Comparison of ENCODE assay signal across 10 mouse cellular contexts in the genomic region with DNA sequence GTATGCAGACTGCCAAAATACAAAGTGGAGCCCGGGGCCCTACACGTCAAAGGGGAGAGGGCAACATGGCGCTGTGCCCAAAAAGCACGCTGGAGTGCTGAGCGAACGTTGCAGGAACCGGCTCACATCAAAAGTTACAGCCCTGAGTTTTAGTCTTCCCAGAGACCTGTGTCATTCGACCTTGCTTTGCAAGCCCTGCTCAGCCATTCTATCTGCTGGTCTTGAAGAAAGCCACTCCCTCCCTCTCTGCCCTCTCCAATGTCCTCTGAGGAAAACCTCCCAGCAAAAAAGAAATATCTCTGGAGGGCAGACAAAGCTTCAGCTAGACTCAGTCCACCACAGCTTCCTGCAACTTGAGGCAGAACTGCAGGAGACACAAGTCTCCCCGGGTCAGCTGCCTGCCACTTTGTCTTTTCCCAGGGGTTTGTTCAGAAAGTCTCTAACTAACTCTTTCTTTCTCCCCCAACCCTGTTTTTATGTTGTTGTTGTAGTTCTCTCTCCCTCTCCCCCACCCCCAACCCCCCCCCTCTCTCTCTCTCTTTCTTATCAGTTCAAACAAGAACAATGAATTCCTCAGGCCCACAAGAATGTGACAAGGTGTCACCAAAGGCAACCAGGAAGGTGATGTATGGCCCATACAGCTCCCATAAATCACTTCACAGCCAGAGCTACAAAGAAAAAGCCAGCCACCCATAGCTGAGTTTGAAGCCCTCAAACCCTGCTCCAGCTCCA. TPM values are rescaled to one million over a fixed set of nuclear protein-coding genes. Genes with fewer than 3 reads are reported as not detected.
A peak's percentile ranks its signal among the peaks of the same experiment; 100 is the strongest.
DNase-seq lines count a peak whose midpoint lies in the region; ATAC-seq lines count a peak whose summit lies in the region.
"Had no signal": no experiment of that assay in that cellular context is flagged by ENCODE, and none has a peak within 500 bp of the region (broad histone marks: within the 10 kb centered on the region; RNA-seq: fewer than 3 reads in every experiment).

No protein-coding gene starts in this region.

- H3K9ac ChIP-seq in forebrain, embryonic 12.5 days, result no peak overlapping the region
- H3K9ac ChIP-seq in forebrain, embryonic 11.5 days (ENCODE audit: low read length), result no peak overlapping the region
- H3K9ac ChIP-seq in liver, embryonic 13.5 days, result no peak overlapping the region
- H3K9ac ChIP-seq in liver, embryonic 12.5 days, result no peak overlapping the region
- H3K9ac ChIP-seq in embryonic facial prominence, embryonic 12.5 days, result no peak overlapping the region
- no peak overlapping the region for H3K9ac ChIP-seq in stomach, embryonic 14.5 days (replicated peaks; ENCODE audit: low read depth, low read length)
- H3K9ac ChIP-seq: liver, embryonic 15.5 days had no signal

- H3K9me3 ChIP-seq in forebrain, embryonic 12.5 days, result no peaks in the 10 kb centered on the region
- H3K9me3 ChIP-seq in forebrain, embryonic 11.5 days (ENCODE audit: control insufficient read depth, low read length), result no peaks in the 10 kb centered on the region
- no peaks in the 10 kb centered on the region for H3K9me3 ChIP-seq in liver, embryonic 13.5 days (replicated peaks)
- no peaks in the 10 kb centered on the region for H3K9me3 ChIP-seq in liver, embryonic 12.5 days (replicated peaks)
- H3K9me3 ChIP-seq in embryonic facial prominence, embryonic 12.5 days, result no peaks in the 10 kb centered on the region
- H3K9me3 ChIP-seq in stomach, embryonic 14.5 days (ENCODE audit: control insufficient read depth, low read depth, low read length), result no peaks in the 10 kb centered on the region
- H3K9me3 ChIP-seq: liver, embryonic 15.5 days had no signal

- no peak for DNase-seq in forebrain, embryonic 11.5 days (ENCODE audit: low spot score)
- DNase-seq in liver, embryonic 13.5 days, result no peak
- no peak for DNase-seq in right cerebral cortex, postnatal 4 days
- no peak for DNase-seq in left cerebral cortex, adult 11 months (ENCODE audit: low spot score)
- DNase-seq: cerebellum, adult 8-10 months had no signal

- no peak overlapping the region for H3K4me3 ChIP-seq in forebrain, embryonic 12.5 days (replicated peaks)
- H3K4me3 ChIP-seq in forebrain, embryonic 11.5 days (ENCODE audit: low read depth, low read length), result no peak overlapping the region
- no peak overlapping the region for H3K4me3 ChIP-seq in liver, embryonic 13.5 days (replicated peaks)
- no peak overlapping the region for H3K4me3 ChIP-seq in liver, embryonic 12.5 days
- H3K4me3 ChIP-seq in embryonic facial prominence, embryonic 12.5 days, result no peak overlapping the region
- no peak overlapping the region for H3K4me3 ChIP-seq in stomach, embryonic 14.5 days (ENCODE audit: low read depth, low read length)
- H3K4me3 ChIP-seq: liver, embryonic 15.5 days had no signal

- no peak overlapping the region for H3K4me2 ChIP-seq in forebrain, embryonic 12.5 days
- H3K4me2 ChIP-seq in forebrain, embryonic 11.5 days (ENCODE audit: low read depth, low read length, severe bottlenecking), result no peak overlapping the region
- H3K4me2 ChIP-seq in liver, embryonic 13.5 days, result no peak overlapping the region
- no peak overlapping the region for H3K4me2 ChIP-seq in liver, embryonic 12.5 days
- H3K4me2 ChIP-seq in embryonic facial prominence, embryonic 12.5 days (replicated peaks), result no peak overlapping the region
- H3K4me2 ChIP-seq in stomach, embryonic 14.5 days (replicated peaks; ENCODE audit: low read depth, low read length), result no peak overlapping the region
- H3K4me2 ChIP-seq: liver, embryonic 15.5 days had no signal

- H3K27ac ChIP-seq in forebrain, embryonic 12.5 days, result peak overlapping the region; percentile 56
- H3K27ac ChIP-seq in forebrain, embryonic 11.5 days (ENCODE audit: low read depth, low read length), result no peak overlapping the region
- H3K27ac ChIP-seq in liver, embryonic 13.5 days, result 0 out of 2 replicates have a peak overlapping the region, but pooled peaks have one; percentile 13
- no peak overlapping the region for H3K27ac ChIP-seq in liver, embryonic 12.5 days
- H3K27ac ChIP-seq in embryonic facial prominence, embryonic 12.5 days, result peak overlapping the region; percentile 26
- peak overlapping the region; percentile 66; the same call in 1 of the 2 replicates for H3K27ac ChIP-seq in stomach, embryonic 14.5 days (ENCODE audit: low read length)
- H3K27ac ChIP-seq: liver, embryonic 15.5 days had no signal

- H3K27me3 ChIP-seq in forebrain, embryonic 12.5 days, result no peaks in the 10 kb centered on the region
- no peaks in the 10 kb centered on the region for H3K27me3 ChIP-seq in forebrain, embryonic 11.5 days (ENCODE audit: control insufficient read depth, insufficient read depth, low read length)
- H3K27me3 ChIP-seq in liver, embryonic 13.5 days, result no peaks in the 10 kb centered on the region
- no peaks in the 10 kb centered on the region for H3K27me3 ChIP-seq in liver, embryonic 12.5 days (replicated peaks)
- H3K27me3 ChIP-seq in embryonic facial prominence, embryonic 12.5 days, result no peaks in the 10 kb centered on the region
- no peaks in the 10 kb centered on the region for H3K27me3 ChIP-seq in stomach, embryonic 14.5 days (ENCODE audit: control insufficient read depth, insufficient read depth, low read length)
- H3K27me3 ChIP-seq: liver, embryonic 15.5 days had no signal

- 48% methylated on average over 9 of the region's 9 CpGs for WGBS in forebrain, embryonic 12.5 days
- WGBS in forebrain, embryonic 11.5 days, result 75% methylated on average over 9 of the region's 9 CpGs
- WGBS in liver, embryonic 13.5 days (ENCODE audit: insufficient replicate concordance), result 50% methylated on average over 9 of the region's 9 CpGs
- WGBS in liver, embryonic 12.5 days (ENCODE audit: insufficient replicate concordance), result 43% methylated on average over 9 of the region's 9 CpGs
- WGBS in embryonic facial prominence, embryonic 12.5 days, result 56% methylated on average over 9 of the region's 9 CpGs
- 16% methylated on average over 9 of the region's 9 CpGs for WGBS in stomach, embryonic 14.5 days

- H3K36me3 ChIP-seq in forebrain, embryonic 12.5 days (replicated peaks), result peaks cover 8% of the 10 kb centered on the region; the same call in 1 of the 2 replicates
- H3K36me3 ChIP-seq in forebrain, embryonic 11.5 days (ENCODE audit: control insufficient read depth, insufficient read depth, low read length), result no peaks in the 10 kb centered on the region; the same call in 1 of the 2 replicates
- H3K36me3 ChIP-seq in liver, embryonic 13.5 days, result no peaks in the 10 kb centered on the region
- H3K36me3 ChIP-seq in liver, embryonic 12.5 days, result peaks cover 11% of the 10 kb centered on the region; the same call in 1 of the 2 replicates
- H3K36me3 ChIP-seq in embryonic facial prominence, embryonic 12.5 days, result peaks cover 20% of the 10 kb centered on the region
- peaks cover 15% of the 10 kb centered on the region; the same call in 1 of the 2 replicates for H3K36me3 ChIP-seq in stomach, embryonic 14.5 days (ENCODE audit: control insufficient read depth, insufficient read depth, low read length)
- H3K36me3 ChIP-seq: liver, embryonic 15.5 days had no signal

- no peak for ATAC-seq in forebrain, embryonic 12.5 days (ENCODE audit: low FRiP score)
- ATAC-seq in forebrain, embryonic 11.5 days (replicated peaks; ENCODE audit: low FRiP score), result no peak
- ATAC-seq in liver, embryonic 13.5 days (ENCODE audit: low read depth), result peak; percentile 47; the same call in 1 of the 2 replicates
- ATAC-seq in liver, embryonic 12.5 days, result no peak
- no peak for ATAC-seq in embryonic facial prominence, embryonic 12.5 days (ENCODE audit: insufficient number of reproducible peaks, insufficient read depth, low FRiP score, low TSS enrichment)
- peak; percentile 65 for ATAC-seq in stomach, embryonic 14.5 days (ENCODE audit: insufficient number of reproducible peaks, insufficient read depth, low FRiP score, low read depth)

- peaks cover 37% of the 10 kb centered on the region; the same call in 1 of the 2 replicates for H3K4me1 ChIP-seq in forebrain, embryonic 12.5 days
- H3K4me1 ChIP-seq in forebrain, embryonic 11.5 days (replicated peaks; ENCODE audit: control insufficient read depth, insufficient read depth, low read length), result peaks cover 8% of the 10 kb centered on the region; the same call in 1 of the 2 replicates
- peaks cover 10% of the 10 kb centered on the region; the same call in 1 of the 2 replicates for H3K4me1 ChIP-seq in liver, embryonic 13.5 days (replicated peaks)
- peaks cover 19% of the 10 kb centered on the region; the same call in 1 of the 2 replicates for H3K4me1 ChIP-seq in liver, embryonic 12.5 days
- H3K4me1 ChIP-seq in embryonic facial prominence, embryonic 12.5 days, result peaks cover 53% of the 10 kb centered on the region
- peaks cover 49% of the 10 kb centered on the region for H3K4me1 ChIP-seq in stomach, embryonic 14.5 days (ENCODE audit: control insufficient read depth, insufficient read depth, low read length)

RNA-seq across cellular contexts. Expression of gene Hmga2, which starts 43.4 kb away (rescaled TPM):
- polyA plus RNA-seq in forebrain, embryonic 12.5 days (2016; fragmentation: Nextera tagmentation; extraction: Ambion mirVana), result 48.7 and 48.9 TPM in 2 replicates
- 84.3 and 91.9 TPM in 2 replicates for polyA plus RNA-seq in forebrain, embryonic 11.5 days (2014; fragmentation: Nextera tagmentation; extraction: Ambion mirVana)
- 7.5 and 7.6 TPM in 2 replicates for polyA plus RNA-seq in liver, embryonic 13.5 days (2015; fragmentation: Nextera tagmentation; extraction: Ambion mirVana)
- polyA plus RNA-seq in liver, embryonic 12.5 days (2016; fragmentation: Nextera tagmentation; extraction: Ambion mirVana), result 16.1 TPM in 2 replicates
- 89.2 and 100 TPM in 2 replicates for polyA plus RNA-seq in embryonic facial prominence, embryonic 12.5 days (2016; fragmentation: Nextera tagmentation; extraction: Ambion mirVana)
- polyA plus RNA-seq in stomach, embryonic 14.5 days (2014; fragmentation: Nextera tagmentation; extraction: Ambion mirVana), result 54.3 and 57.8 TPM in 2 replicates

Comparison
In these comparisons a context has a peak if more than half of its experiments do, and no peak if none do; other contexts are left out.
1. ATAC-seq: peak in liver, embryonic 13.5 days (single experiment) and stomach, embryonic 14.5 days (single experiment); none in forebrain, embryonic 12.5 days (single experiment), forebrain, embryonic 11.5 days (single experiment), liver, embryonic 12.5 days (single experiment) and embryonic facial prominence, embryonic 12.5 days (single experiment).
2. H3K27ac ChIP-seq: peak in forebrain, embryonic 12.5 days (single experiment), liver, embryonic 13.5 days (single experiment), embryonic facial prominence, embryonic 12.5 days (single experiment) and stomach, embryonic 14.5 days (single experiment); none in forebrain, embryonic 11.5 days (single experiment) and liver, embryonic 12.5 days (single experiment).